ENCODE assay signal across 14 mouse cellular contexts in genomic region chr16:91301454-91301853, GRCm38 (mm10). TPM values are rescaled to one million over a fixed set of nuclear protein-coding genes. Genes with fewer than 3 reads are reported as not detected.
A peak's percentile ranks its signal among the peaks of the same experiment; 100 is the strongest.
DNase-seq lines count a peak whose midpoint lies in the region; ATAC-seq lines count a peak whose summit lies in the region.
"Had no signal": no experiment of that assay in that cellular context is flagged by ENCODE, and none has a peak within 500 bp of the region (broad histone marks: within the 10 kb centered on the region; RNA-seq: fewer than 3 reads in every experiment).

No protein-coding gene starts in this region.

- no peaks in the 10 kb centered on the region for H3K9me3 ChIP-seq in embryonic facial prominence, embryonic 13.5 days
- no peaks in the 10 kb centered on the region for H3K9me3 ChIP-seq in hindbrain, embryonic 10.5 days
- no peaks in the 10 kb centered on the region for H3K9me3 ChIP-seq in midbrain, embryonic 13.5 days

- peaks cover 92% of the 10 kb centered on the region for H3K27me3 ChIP-seq in embryonic facial prominence, embryonic 13.5 days
- peaks cover 100% of the 10 kb centered on the region for H3K27me3 ChIP-seq in hindbrain, embryonic 10.5 days (ENCODE audit: insufficient read depth, poor library complexity, severe bottlenecking)
- H3K27me3 ChIP-seq in midbrain, embryonic 13.5 days: peaks cover 92% of the 10 kb centered on the region

- no peak for ATAC-seq in embryonic facial prominence, embryonic 13.5 days (ENCODE audit: insufficient number of reproducible peaks, insufficient read depth, low FRiP score, low TSS enrichment, low read depth)
- ATAC-seq in midbrain, embryonic 13.5 days: no peak

- no peak overlapping the region for H3K27ac ChIP-seq in embryonic facial prominence, embryonic 13.5 days
- no peak overlapping the region for H3K27ac ChIP-seq in hindbrain, embryonic 10.5 days
- no peak overlapping the region for H3K27ac ChIP-seq in midbrain, embryonic 13.5 days

- DNase-seq in Muller cell, postnatal 12 days (ENCODE audit: inconsistent ontology term): peak; percentile 25
- peak; percentile 38 for DNase-seq in hindbrain, embryonic 10.5 days (ENCODE audit: low spot score)
- no peak for DNase-seq in frontal cortex, postnatal 14 days (ENCODE audit: low spot score in 2 of 2)
- no peak for DNase-seq in T-cell, adult 2 months (ENCODE audit: low spot score)
- DNase-seq in kidney, postnatal 4 days: no peak
- no peak for DNase-seq in frontal cortex, postnatal 25 days (ENCODE audit: low spot score in 2 of 2)
- DNase-seq: adrenal gland, postnatal 25 days; cerebellum, adult 11 months; kidney, adult 18-20 months; lung, postnatal 36 days; thymus, postnatal 25 days had no signal

- H3K4me2 ChIP-seq in embryonic facial prominence, embryonic 13.5 days: peak overlapping the region; percentile 18
- H3K4me2 ChIP-seq in midbrain, embryonic 13.5 days (replicated peaks): peak overlapping the region; percentile 42

- no peak overlapping the region for H3K9ac ChIP-seq in embryonic facial prominence, embryonic 13.5 days
- no peak overlapping the region for H3K9ac ChIP-seq in midbrain, embryonic 13.5 days (replicated peaks)

- no peak overlapping the region for H3K4me3 ChIP-seq in embryonic facial prominence, embryonic 13.5 days
- H3K4me3 ChIP-seq in hindbrain, embryonic 10.5 days: peak overlapping the region; percentile 26
- H3K4me3 ChIP-seq in midbrain, embryonic 13.5 days (replicated peaks): peak overlapping the region; percentile 22

- 0 out of 2 replicates have a peak, but pooled peaks cover 3% of the 10 kb centered on the region for H3K4me1 ChIP-seq in embryonic facial prominence, embryonic 13.5 days
- peaks cover 62% of the 10 kb centered on the region for H3K4me1 ChIP-seq in hindbrain, embryonic 10.5 days (replicated peaks)
- peaks cover 49% of the 10 kb centered on the region for H3K4me1 ChIP-seq in midbrain, embryonic 13.5 days (replicated peaks)

- 44% methylated on average over 18 of the region's 18 CpGs for WGBS in embryonic facial prominence, embryonic 13.5 days
- WGBS in hindbrain, embryonic 10.5 days: 25% methylated on average over 18 of the region's 18 CpGs
- 2% methylated on average over 18 of the region's 18 CpGs for WGBS in midbrain, embryonic 13.5 days

- H3K36me3 ChIP-seq in embryonic facial prominence, embryonic 13.5 days: no peaks in the 10 kb centered on the region
- H3K36me3 ChIP-seq in hindbrain, embryonic 10.5 days: no peaks in the 10 kb centered on the region
- no peaks in the 10 kb centered on the region for H3K36me3 ChIP-seq in midbrain, embryonic 13.5 days

RNA-seq across cellular contexts. Expression of gene Olig1, which starts 31.9 kb away (rescaled TPM):
- polyA plus RNA-seq in embryonic facial prominence, embryonic 13.5 days (2015; fragmentation: Nextera tagmentation; extraction: Ambion mirVana): 1.4 and 3.4 TPM in 2 replicates
- 1.4 and 1.5 TPM in 2 replicates for polyA plus RNA-seq in hindbrain, embryonic 10.5 days (2016; fragmentation: Nextera tagmentation; extraction: Ambion mirVana)
- 11.3 and 12.6 TPM in 2 replicates for polyA plus RNA-seq in midbrain, embryonic 13.5 days (2015; fragmentation: Nextera tagmentation; extraction: Ambion mirVana)
- polyA plus RNA-seq: limb, embryonic 11.5 days had no signal

Comparison
In these comparisons a context has a peak if more than half of its experiments do, and no peak if none do; other contexts are left out.
1. DNase-seq: peak in Muller cell, postnatal 12 days (single experiment) and hindbrain, embryonic 10.5 days (single experiment); none in frontal cortex, postnatal 14 days (0 of 2), T-cell, adult 2 months (single experiment), kidney, postnatal 4 days (0 of 2) and frontal cortex, postnatal 25 days (0 of 2).